Mouse (Mus musculus) heart, postnatal 0 days (tissue): ENCODE data around the gene Plxna4.

Experiments used
- CTCF ChIP-seq: IDR thresholded peaks from 2 replicates; pipeline ENCODE4 v1.5.1; 2016; ENCODE audit warnings: antibody characterized with exemption, control low read depth, low read depth
- EP300 ChIP-seq: IDR thresholded peaks from 2 replicates; pipeline ENCODE4 v1.6.1; 2016; ENCODE audit warnings: antibody characterized with exemption, low read depth

DNA sequence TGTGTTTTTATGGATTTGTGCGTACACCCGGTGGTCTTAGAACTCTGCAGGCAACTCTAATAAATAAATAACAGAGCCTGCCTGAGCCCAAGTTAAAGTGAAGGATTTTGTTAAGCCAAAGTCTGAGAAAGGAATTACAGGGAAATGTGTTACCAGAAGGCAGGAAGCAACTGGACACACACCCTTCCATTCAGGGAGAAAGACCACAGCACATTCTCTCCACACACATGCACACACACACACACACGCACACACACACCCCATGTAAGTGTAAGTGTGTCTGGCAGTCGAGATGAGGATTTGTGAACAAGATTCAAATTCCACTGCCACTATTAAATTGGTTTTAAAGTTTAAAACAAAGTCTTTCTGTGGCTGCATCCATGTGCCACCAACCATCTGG is 219.6 kb downstream of the Plxna4 start:
- no peak for TF ChIP-seq CTCF
- TF ChIP-seq EP300 = no peak
